ENCODE assay signal across 14 mouse cellular contexts in the genomic region with DNA sequence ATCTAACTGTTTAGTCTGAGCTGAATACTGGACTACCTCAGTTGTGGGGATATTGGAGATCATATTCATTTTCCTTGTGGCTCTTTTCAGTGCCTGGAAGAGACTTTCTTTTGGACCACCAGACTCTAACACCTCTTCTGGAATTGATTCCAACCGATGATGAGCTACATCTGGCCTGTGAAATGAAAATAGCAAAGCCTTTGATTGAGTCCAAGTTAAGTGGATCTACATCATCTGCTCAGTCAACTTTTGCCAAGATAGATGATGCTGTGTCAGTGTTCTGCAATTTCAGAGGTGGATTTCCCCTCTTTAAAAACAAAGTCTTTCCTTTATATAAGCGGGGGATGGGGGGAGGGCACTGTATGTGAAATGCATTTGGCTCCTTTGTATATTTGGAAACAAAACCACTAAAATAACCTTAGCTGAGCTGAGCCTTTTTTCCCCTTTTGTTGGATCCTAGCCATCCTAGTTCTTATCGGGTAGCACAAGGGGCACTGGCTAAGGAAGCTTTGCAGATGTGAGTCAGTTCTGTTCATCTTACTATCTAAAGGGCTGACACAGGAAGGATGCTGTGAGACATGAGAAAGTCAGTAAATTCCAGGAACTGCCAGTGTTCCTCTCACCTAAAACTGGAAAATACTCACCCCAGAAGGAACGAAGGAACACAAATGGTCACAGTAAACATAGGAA.
DNase-seq lines count a peak whose midpoint lies in the region; ATAC-seq and TF ChIP-seq lines count a peak whose summit lies in the region.
"Had no signal": no experiment of that assay in that cellular context is flagged by ENCODE, and none has a peak within 500 bp of the region (broad histone marks: within the 10 kb centered on the region; RNA-seq: fewer than 3 reads in every experiment).

No protein-coding gene starts in this region.

- H3K36me3 ChIP-seq in forebrain, embryonic 13.5 days (ENCODE audit: poor library complexity, severe bottlenecking): no peaks in the 10 kb centered on the region
- no peaks in the 10 kb centered on the region for H3K36me3 ChIP-seq in forebrain, embryonic 12.5 days (replicated peaks)
- H3K36me3 ChIP-seq in kidney, postnatal 0 days (ENCODE audit: insufficient read depth, low read length): no peaks in the 10 kb centered on the region
- H3K36me3 ChIP-seq: G1E; liver, embryonic 12.5 days; midbrain, embryonic 10.5 days had no signal

- peak; percentile 3 for DNase-seq in kidney, postnatal 0 days (ENCODE audit: low spot score)
- no peak for DNase-seq in kidney, postnatal 10 days
- DNase-seq in right cerebral cortex, adult 2 months (ENCODE audit: low spot score in 2 of 2): peak; percentile 3 to 9
- no peak for DNase-seq in right cerebral cortex, postnatal 4 days
- DNase-seq in telencephalon, adult 2 months (ENCODE audit: low read depth, low spot score): peak; percentile 65
- DNase-seq in retina, embryonic 14.5 days (ENCODE audit: low spot score): no peak
- DNase-seq: gastrocnemius, postnatal 36 days; thymus, postnatal 14 days had no signal

- 75% methylated on average over 4 of the region's 4 CpGs for WGBS in forebrain, embryonic 13.5 days
- WGBS in forebrain, embryonic 12.5 days: 86% methylated on average over 4 of the region's 4 CpGs
- WGBS in kidney, postnatal 0 days: 64% methylated on average over 4 of the region's 4 CpGs

- no peak overlapping the region for H3K4me2 ChIP-seq in forebrain, embryonic 13.5 days
- no peak overlapping the region for H3K4me2 ChIP-seq in forebrain, embryonic 12.5 days
- no peak overlapping the region for H3K4me2 ChIP-seq in kidney, postnatal 0 days (ENCODE audit: low read length)
- H3K4me2 ChIP-seq: liver, embryonic 12.5 days had no signal

- ATAC-seq in forebrain, embryonic 13.5 days: peak; percentile 48; the same call in 1 of the 2 replicates
- no peak for ATAC-seq in forebrain, embryonic 12.5 days (ENCODE audit: low FRiP score)
- no peak for ATAC-seq in kidney, postnatal 0 days (replicated peaks; ENCODE audit: low FRiP score, low read depth)
- ATAC-seq: inflammation-experienced regulatory T-cells, adult 6 months; liver, embryonic 12.5 days had no signal

- no peak for TF ChIP-seq CTCF in kidney, postnatal 0 days (IDR thresholded peaks at IDR 0.05; ENCODE audit: low read depth)

- no peak overlapping the region for H3K27ac ChIP-seq in forebrain, embryonic 13.5 days
- H3K27ac ChIP-seq in forebrain, embryonic 12.5 days: no peak overlapping the region
- H3K27ac ChIP-seq in kidney, postnatal 0 days: no peak overlapping the region
- H3K27ac ChIP-seq: liver, embryonic 12.5 days; midbrain, embryonic 10.5 days had no signal

- H3K27me3 ChIP-seq in forebrain, embryonic 13.5 days: no peaks in the 10 kb centered on the region
- H3K27me3 ChIP-seq in forebrain, embryonic 12.5 days: no peaks in the 10 kb centered on the region
- no peaks in the 10 kb centered on the region for H3K27me3 ChIP-seq in kidney, postnatal 0 days (ENCODE audit: insufficient read depth, low read length)
- H3K27me3 ChIP-seq: liver, embryonic 12.5 days had no signal

- H3K9me3 ChIP-seq in forebrain, embryonic 13.5 days (replicated peaks): no peaks in the 10 kb centered on the region
- no peaks in the 10 kb centered on the region for H3K9me3 ChIP-seq in forebrain, embryonic 12.5 days
- no peaks in the 10 kb centered on the region for H3K9me3 ChIP-seq in kidney, postnatal 0 days (replicated peaks; ENCODE audit: low read length)
- H3K9me3 ChIP-seq: G1E; liver, embryonic 12.5 days; midbrain, embryonic 10.5 days had no signal

- H3K4me1 ChIP-seq in forebrain, embryonic 13.5 days: no peaks in the 10 kb centered on the region
- no peaks in the 10 kb centered on the region for H3K4me1 ChIP-seq in forebrain, embryonic 12.5 days
- H3K4me1 ChIP-seq in kidney, postnatal 0 days (replicated peaks; ENCODE audit: insufficient read depth, low read length): no peaks in the 10 kb centered on the region
- H3K4me1 ChIP-seq: liver, embryonic 12.5 days; midbrain, embryonic 10.5 days had no signal

- H3K9ac ChIP-seq in forebrain, embryonic 13.5 days: no peak overlapping the region
- H3K9ac ChIP-seq in forebrain, embryonic 12.5 days: no peak overlapping the region
- no peak overlapping the region for H3K9ac ChIP-seq in kidney, postnatal 0 days (ENCODE audit: low read depth, low read length)
- H3K9ac ChIP-seq: liver, embryonic 12.5 days had no signal

- no peak overlapping the region for H3K4me3 ChIP-seq in forebrain, embryonic 13.5 days
- H3K4me3 ChIP-seq in forebrain, embryonic 12.5 days (replicated peaks): no peak overlapping the region
- no peak overlapping the region for H3K4me3 ChIP-seq in kidney, postnatal 0 days (replicated peaks; ENCODE audit: low read depth, low read length)
- H3K4me3 ChIP-seq: liver, embryonic 12.5 days; midbrain, embryonic 10.5 days had no signal

Comparison
In these comparisons a context has a peak if more than half of its experiments do, and no peak if none do; other contexts are left out.
1. DNase-seq: peak in kidney, postnatal 0 days (single experiment), right cerebral cortex, adult 2 months (2 of 2) and telencephalon, adult 2 months (single experiment); none in kidney, postnatal 10 days (single experiment), right cerebral cortex, postnatal 4 days (single experiment) and retina, embryonic 14.5 days (single experiment).